Comparison of ENCODE assay signal across 16 mouse cellular contexts in the genomic region with DNA sequence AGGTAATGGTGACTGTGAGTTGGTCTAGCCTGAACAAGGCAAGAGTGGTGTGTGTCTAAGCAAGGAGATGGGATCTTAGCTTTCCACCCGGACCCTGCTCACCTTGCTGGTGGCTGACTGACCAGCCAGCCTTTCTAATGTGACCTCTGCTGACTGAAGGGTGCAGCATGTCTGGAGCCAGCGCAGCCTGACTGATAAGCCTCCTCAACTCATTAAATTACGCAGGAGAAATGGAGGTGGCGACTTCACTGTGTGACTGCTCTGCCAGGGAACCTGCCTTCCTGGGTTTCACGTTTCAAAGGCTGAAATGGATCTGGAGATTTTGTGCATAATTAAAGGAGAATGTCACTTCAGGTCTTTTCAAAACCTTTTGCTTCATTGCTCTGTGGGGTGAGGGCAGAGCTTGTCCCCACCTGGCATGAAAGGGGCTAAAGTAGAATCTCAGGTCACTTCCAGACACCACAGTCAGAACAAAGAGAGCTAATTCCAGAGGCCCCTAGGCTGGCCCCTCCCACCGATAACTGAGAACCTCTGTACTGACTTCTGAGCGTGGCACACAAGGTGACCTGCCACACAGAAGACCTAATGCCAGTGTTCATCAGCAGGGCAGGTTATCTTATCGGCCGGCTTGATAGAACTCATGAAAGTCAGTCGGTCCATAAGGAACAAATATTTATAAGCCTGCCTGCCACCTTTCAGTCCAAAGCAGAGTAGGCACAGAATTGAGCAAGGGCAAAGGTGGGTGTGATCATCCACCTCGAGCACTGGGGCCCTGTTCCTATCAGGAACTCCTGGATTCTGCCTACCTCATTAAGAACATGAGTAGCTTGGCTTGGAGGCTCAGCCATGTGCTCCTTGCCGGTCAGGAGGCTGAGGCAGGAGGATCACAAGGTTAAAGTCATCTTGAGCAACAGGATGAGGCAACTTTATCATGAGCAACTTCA. TPM values are rescaled to one million over a fixed set of nuclear protein-coding genes. Genes with fewer than 3 reads are reported as not detected.
DNase-seq lines count a peak whose midpoint lies in the region; ATAC-seq and TF ChIP-seq lines count a peak whose summit lies in the region.
"Had no signal": no experiment of that assay in that cellular context is flagged by ENCODE, and none has a peak within 500 bp of the region (broad histone marks: within the 10 kb centered on the region; RNA-seq: fewer than 3 reads in every experiment).

No protein-coding gene starts in this region.

- TF ChIP-seq EP300 in stomach, postnatal 0 days (optimal IDR thresholded peaks at IDR 0.05): no peak
- TF ChIP-seq EP300 in liver, postnatal 0 days (IDR thresholded peaks at IDR 0.05; ENCODE audit: low read depth): no peak

- ATAC-seq in hindbrain, embryonic 13.5 days (ENCODE audit: low FRiP score): no peak
- ATAC-seq in heart, embryonic 12.5 days (ENCODE audit: insufficient number of reproducible peaks, low FRiP score): peak; percentile 51; the same call in 1 of the 2 replicates
- ATAC-seq in intestine, embryonic 16.5 days: peak; percentile 94
- ATAC-seq in stomach, postnatal 0 days (ENCODE audit: low FRiP score, low TSS enrichment): peak; percentile 94
- ATAC-seq in liver, postnatal 0 days: no peak
- ATAC-seq: forebrain, embryonic 13.5 days; inflammation-experienced regulatory T-cells, adult 6 months; Patski had no signal

- no peaks in the 10 kb centered on the region for H3K9me3 ChIP-seq in hindbrain, embryonic 10.5 days
- H3K9me3 ChIP-seq in hindbrain, embryonic 13.5 days: no peaks in the 10 kb centered on the region
- no peaks in the 10 kb centered on the region for H3K9me3 ChIP-seq in heart, embryonic 12.5 days (replicated peaks)
- no peaks in the 10 kb centered on the region for H3K9me3 ChIP-seq in intestine, embryonic 16.5 days (ENCODE audit: control insufficient read depth, low read length)
- no peaks in the 10 kb centered on the region for H3K9me3 ChIP-seq in stomach, postnatal 0 days (ENCODE audit: control insufficient read depth, low read length)
- H3K9me3 ChIP-seq in liver, postnatal 0 days (ENCODE audit: low read length): no peaks in the 10 kb centered on the region
- H3K9me3 ChIP-seq: forebrain, embryonic 13.5 days; lung, embryonic 15.5 days; neural tube, embryonic 13.5 days had no signal

- H3K4me2 ChIP-seq in hindbrain, embryonic 13.5 days: no peak overlapping the region
- H3K4me2 ChIP-seq in heart, embryonic 12.5 days: peak overlapping the region; percentile 5; the same call in 1 of the 2 replicates
- no peak overlapping the region for H3K4me2 ChIP-seq in intestine, embryonic 16.5 days (ENCODE audit: low read depth, low read length)
- H3K4me2 ChIP-seq in stomach, postnatal 0 days (replicated peaks; ENCODE audit: low read depth): no peak overlapping the region
- no peak overlapping the region for H3K4me2 ChIP-seq in liver, postnatal 0 days (ENCODE audit: low read depth, low read length)
- H3K4me2 ChIP-seq: forebrain, embryonic 13.5 days; lung, embryonic 15.5 days; neural tube, embryonic 13.5 days had no signal

- H3K27me3 ChIP-seq in hindbrain, embryonic 10.5 days (ENCODE audit: insufficient read depth, poor library complexity, severe bottlenecking): peaks cover 15% of the 10 kb centered on the region
- peaks cover 7% of the 10 kb centered on the region; the same call in 1 of the 2 replicates for H3K27me3 ChIP-seq in hindbrain, embryonic 13.5 days
- no peaks in the 10 kb centered on the region for H3K27me3 ChIP-seq in heart, embryonic 12.5 days (replicated peaks)
- H3K27me3 ChIP-seq in intestine, embryonic 16.5 days (replicated peaks; ENCODE audit: control insufficient read depth, insufficient read depth, low read length): no peaks in the 10 kb centered on the region
- no peaks in the 10 kb centered on the region for H3K27me3 ChIP-seq in stomach, postnatal 0 days (ENCODE audit: control insufficient read depth, insufficient read depth, low read length)
- H3K27me3 ChIP-seq in liver, postnatal 0 days (ENCODE audit: insufficient read depth, low read length): no peaks in the 10 kb centered on the region
- H3K27me3 ChIP-seq: lung, embryonic 15.5 days; neural tube, embryonic 13.5 days; Patski had no signal

- no peaks in the 10 kb centered on the region for H3K36me3 ChIP-seq in hindbrain, embryonic 10.5 days
- H3K36me3 ChIP-seq in hindbrain, embryonic 13.5 days: no peaks in the 10 kb centered on the region
- H3K36me3 ChIP-seq in heart, embryonic 12.5 days: no peaks in the 10 kb centered on the region
- H3K36me3 ChIP-seq in intestine, embryonic 16.5 days (ENCODE audit: control insufficient read depth, insufficient read depth, low read length): no peaks in the 10 kb centered on the region
- H3K36me3 ChIP-seq in stomach, postnatal 0 days (ENCODE audit: control insufficient read depth, insufficient read depth, low read length): no peaks in the 10 kb centered on the region
- H3K36me3 ChIP-seq in liver, postnatal 0 days (replicated peaks; ENCODE audit: insufficient read depth, low read length): no peaks in the 10 kb centered on the region
- H3K36me3 ChIP-seq: lung, embryonic 15.5 days; neural tube, embryonic 13.5 days had no signal

- no peak overlapping the region for H3K4me3 ChIP-seq in hindbrain, embryonic 10.5 days
- no peak overlapping the region for H3K4me3 ChIP-seq in hindbrain, embryonic 13.5 days
- H3K4me3 ChIP-seq in heart, embryonic 12.5 days: no peak overlapping the region
- H3K4me3 ChIP-seq in intestine, embryonic 16.5 days (ENCODE audit: low read length): no peak overlapping the region
- H3K4me3 ChIP-seq in stomach, postnatal 0 days (ENCODE audit: low read depth, low read length): no peak overlapping the region
- H3K4me3 ChIP-seq in liver, postnatal 0 days (ENCODE audit: low read depth, low read length): no peak overlapping the region
- H3K4me3 ChIP-seq: forebrain, embryonic 13.5 days; lung, embryonic 15.5 days; neural tube, embryonic 13.5 days had no signal

- TF ChIP-seq CTCF in stomach, postnatal 0 days (IDR thresholded peaks at IDR 0.05; ENCODE audit: low read depth): no peak
- TF ChIP-seq CTCF in liver, postnatal 0 days (IDR thresholded peaks at IDR 0.05; ENCODE audit: low read depth): no peak

- DNase-seq in hindbrain, embryonic 10.5 days (ENCODE audit: low spot score): no peak
- peak; percentile 85 for DNase-seq in stomach, postnatal 0 days (ENCODE audit: low spot score)
- DNase-seq in liver, postnatal 0 days: no peak
- DNase-seq in thymus, postnatal 36 days: no peak
- no peak for DNase-seq in yolk sac, embryonic 10.5 days (ENCODE audit: low spot score)
- DNase-seq: kidney, postnatal 25 days; right cerebral cortex, postnatal 4 days; thymus, postnatal 25 days had no signal

- WGBS in hindbrain, embryonic 10.5 days: 65% methylated on average over 12 of the region's 12 CpGs
- 74% methylated on average over 12 of the region's 12 CpGs for WGBS in hindbrain, embryonic 13.5 days
- 30% methylated on average over 12 of the region's 12 CpGs for WGBS in heart, embryonic 12.5 days
- 55% methylated on average over 12 of the region's 12 CpGs for WGBS in intestine, embryonic 16.5 days
- WGBS in stomach, postnatal 0 days: 47% methylated on average over 12 of the region's 12 CpGs
- WGBS in liver, postnatal 0 days (ENCODE audit: insufficient replicate concordance): 56% methylated on average over 12 of the region's 12 CpGs

- peak overlapping the region; percentile 25; the same call in 1 of the 2 replicates for H3K27ac ChIP-seq in hindbrain, embryonic 10.5 days
- H3K27ac ChIP-seq in hindbrain, embryonic 13.5 days: no peak overlapping the region
- peak overlapping the region; percentile 77 for H3K27ac ChIP-seq in heart, embryonic 12.5 days (ENCODE audit: poor library complexity, severe bottlenecking)
- peak overlapping the region; percentile 73 for H3K27ac ChIP-seq in intestine, embryonic 16.5 days (ENCODE audit: low read length)
- peak overlapping the region; percentile 84 for H3K27ac ChIP-seq in stomach, postnatal 0 days (replicated peaks)
- H3K27ac ChIP-seq in liver, postnatal 0 days (ENCODE audit: low read depth): no peak overlapping the region
- H3K27ac ChIP-seq: forebrain, embryonic 13.5 days; lung, embryonic 15.5 days; neural tube, embryonic 13.5 days had no signal

- H3K9ac ChIP-seq in hindbrain, embryonic 13.5 days: no peak overlapping the region
- no peak overlapping the region for H3K9ac ChIP-seq in heart, embryonic 12.5 days
- H3K9ac ChIP-seq in intestine, embryonic 16.5 days (ENCODE audit: low read depth, low read length): 0 out of 2 replicates have a peak overlapping the region, but pooled peaks have one; percentile 5
- H3K9ac ChIP-seq in stomach, postnatal 0 days (ENCODE audit: low read length): no peak overlapping the region
- no peak overlapping the region for H3K9ac ChIP-seq in liver, postnatal 0 days (replicated peaks)
- H3K9ac ChIP-seq: forebrain, embryonic 13.5 days; lung, embryonic 15.5 days; neural tube, embryonic 13.5 days had no signal

- peaks cover 18% of the 10 kb centered on the region for H3K4me1 ChIP-seq in hindbrain, embryonic 10.5 days (replicated peaks)
- peaks cover 17% of the 10 kb centered on the region for H3K4me1 ChIP-seq in hindbrain, embryonic 13.5 days (replicated peaks)
- H3K4me1 ChIP-seq in heart, embryonic 12.5 days (replicated peaks): peaks cover 29% of the 10 kb centered on the region
- H3K4me1 ChIP-seq in intestine, embryonic 16.5 days (ENCODE audit: control insufficient read depth, insufficient read depth, low read length): no peaks in the 10 kb centered on the region
- no peaks in the 10 kb centered on the region for H3K4me1 ChIP-seq in stomach, postnatal 0 days (replicated peaks; ENCODE audit: control insufficient read depth, insufficient read depth)
- H3K4me1 ChIP-seq in liver, postnatal 0 days (ENCODE audit: insufficient read depth): no peaks in the 10 kb centered on the region

RNA-seq across cellular contexts. Expression of a gene that starts 53.1 kb away (rescaled TPM):
- 23.7 and 23.8 TPM in 2 replicates for polyA plus RNA-seq in hindbrain, embryonic 10.5 days (2016; fragmentation: Nextera tagmentation; extraction: Ambion mirVana)
- 26.8 and 32.3 TPM in 2 replicates for polyA plus RNA-seq in hindbrain, embryonic 13.5 days (2015; fragmentation: Nextera tagmentation; extraction: Ambion mirVana)
- 28.1 and 29.2 TPM in 2 replicates for polyA plus RNA-seq in heart, embryonic 12.5 days (2016; fragmentation: Nextera tagmentation; extraction: Ambion mirVana)
- 16.6 and 18.2 TPM in 2 replicates for polyA plus RNA-seq in intestine, embryonic 16.5 days (2015; fragmentation: Nextera tagmentation; extraction: Ambion mirVana)
- polyA plus RNA-seq in stomach, postnatal 0 days (2015; fragmentation: Nextera tagmentation; extraction: Ambion mirVana): 7.0 and 8.2 TPM in 2 replicates
- 2.1 and 3.1 TPM in 2 replicates for polyA plus RNA-seq in liver, postnatal 0 days (2015; fragmentation: Nextera tagmentation; extraction: Ambion mirVana)

Comparison
In these comparisons a context has a peak if more than half of its experiments do, and no peak if none do; other contexts are left out.
1. H3K27ac ChIP-seq: peak in hindbrain, embryonic 10.5 days (single experiment), heart, embryonic 12.5 days (single experiment), intestine, embryonic 16.5 days (single experiment) and stomach, postnatal 0 days (single experiment); none in hindbrain, embryonic 13.5 days (single experiment) and liver, postnatal 0 days (single experiment).
2. ATAC-seq: peak in heart, embryonic 12.5 days (single experiment), intestine, embryonic 16.5 days (single experiment) and stomach, postnatal 0 days (single experiment); none in hindbrain, embryonic 13.5 days (single experiment) and liver, postnatal 0 days (single experiment).